Mouse (Mus musculus) cerebellum, adult 11 months (tissue): ENCODE results near the gene Zfp53.
A peak's percentile ranks its signal among the peaks of the same experiment; 100 is the strongest.
"Not testable (repeated sequence)": the region's sequence is repeated elsewhere in the genome, so short reads cannot be mapped to it uniquely, and the experiment has no call there.

Experiments
- DNase-seq: peaks from one replicate; pipeline ENCODE4 v3.0.0; 2022

Gene Zfp53

GRCm38 (mm10) chr17:21488760-21489499 is at the start of gene Zfp53:
TSS of gene Zfp53 (plus strand) at chr17:21488998.
- peak; percentile 71 for DNase-seq

GRCm38 (mm10) chr17:21449669-21450068 is 39.1 kb upstream of the Zfp53 start:
- DNase-seq: peak; percentile 46

DNA sequence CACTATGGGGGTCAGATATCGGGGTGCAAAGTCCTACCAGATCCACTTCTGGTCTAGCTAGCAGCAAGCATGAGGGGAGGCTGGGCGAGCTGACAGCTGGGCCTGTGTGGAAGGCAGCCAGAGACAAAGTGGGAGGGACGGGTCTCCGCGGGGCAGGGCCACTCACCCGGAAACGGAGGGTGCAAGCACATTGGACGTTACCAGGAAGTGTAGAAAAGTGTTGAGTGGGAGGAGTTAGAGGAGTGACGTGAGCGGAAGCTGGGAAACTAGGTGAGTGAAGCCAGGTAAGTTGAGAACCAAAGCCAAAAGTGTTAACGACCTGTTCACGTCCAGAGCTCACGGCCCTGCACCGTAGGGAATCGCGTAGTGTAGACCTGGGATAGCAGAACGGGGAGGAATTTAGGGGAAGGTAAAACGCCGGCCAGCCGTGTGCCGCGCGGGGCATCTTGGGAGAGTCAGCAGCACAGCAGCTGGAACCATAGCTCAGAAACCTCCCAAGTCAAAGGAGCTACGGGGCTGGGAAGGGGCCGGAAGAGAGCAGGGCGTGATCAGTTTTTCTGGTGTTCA is 38.6 kb upstream of the Zfp53 start, which contains the start of gene Zfp51:
Gene Zfp51 (plus strand): TSS at position 237 of the 567 bp plus-strand sequence.
- peak; percentile 75 for DNase-seq

GRCm38 (mm10) chr17:21463550-21463949 is 25.2 kb upstream of the Zfp53 start:
- no peak for DNase-seq

GRCm38 (mm10) chr17:21472032-21472652 is 16.7 kb upstream of the Zfp53 start:
- no peak for DNase-seq

DNA sequence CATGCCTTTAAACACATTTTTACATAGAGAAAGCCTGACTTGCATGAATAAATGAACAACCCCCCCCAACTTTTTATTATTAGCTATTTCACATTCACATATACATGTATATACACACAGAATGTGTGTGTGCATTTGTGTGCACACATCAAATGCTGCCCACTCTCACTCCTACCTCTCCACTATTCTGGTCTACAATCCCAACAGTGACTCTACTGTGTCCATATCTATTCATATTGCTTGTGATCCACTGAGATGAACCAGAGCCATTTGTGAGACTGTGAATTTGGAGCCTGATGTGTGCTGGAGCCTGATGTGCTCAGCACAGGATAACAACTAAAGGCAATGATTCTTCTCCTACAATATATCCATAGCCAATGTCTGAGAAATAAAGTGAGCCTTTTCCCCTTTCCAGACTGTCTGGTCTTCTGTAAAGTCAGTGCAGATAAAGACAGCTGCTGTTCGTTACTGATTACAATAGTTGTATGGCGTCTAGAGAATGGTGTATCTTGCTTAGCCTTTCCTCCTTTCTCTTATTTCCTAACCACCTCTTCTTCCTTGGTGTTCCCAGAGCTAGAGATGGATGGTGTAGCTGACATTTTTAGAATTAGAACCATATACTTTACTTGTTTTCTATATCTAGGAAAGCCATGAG is 16.0 kb upstream of the Zfp53 start:
- no peak for DNase-seq

DNA sequence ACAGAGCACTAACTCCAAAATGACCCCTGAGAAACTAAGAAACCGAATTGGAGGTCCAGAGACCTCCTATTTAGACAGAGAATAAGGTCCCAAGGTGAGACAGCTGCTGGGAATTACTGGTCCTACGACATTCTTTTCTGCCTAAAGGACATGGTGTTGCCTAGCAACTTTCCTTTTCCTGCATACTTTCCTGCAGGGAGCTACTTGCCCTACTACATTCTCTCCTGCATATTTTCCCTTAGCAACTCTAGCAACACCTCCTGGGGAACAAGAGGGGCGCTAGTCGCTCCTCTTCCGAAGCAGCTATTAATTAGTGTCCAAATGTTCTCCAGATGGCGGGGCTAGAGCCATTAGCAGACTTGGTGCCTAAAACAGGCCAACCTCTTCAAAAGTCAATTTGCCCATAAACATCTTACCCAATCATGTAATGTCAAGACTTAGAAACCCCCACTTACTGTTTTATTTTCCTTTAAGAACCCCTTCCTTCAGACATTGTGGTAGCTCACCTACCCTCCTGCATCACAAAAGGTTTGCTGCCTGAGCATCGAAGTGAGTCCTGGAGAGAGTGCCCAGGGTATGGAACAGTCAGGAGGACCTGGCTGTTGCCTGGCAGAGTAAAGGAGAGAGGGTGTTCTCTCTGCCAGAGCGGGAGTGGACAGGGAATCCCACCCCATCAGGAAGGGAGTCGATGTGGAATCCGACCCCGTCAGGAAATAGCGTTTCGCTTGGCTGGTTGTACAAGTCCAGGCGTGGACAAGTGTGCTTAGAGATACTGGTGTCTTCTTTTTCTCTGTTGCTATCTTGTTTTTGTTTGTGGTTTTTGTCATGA is 15.2 kb upstream of the Zfp53 start:
- no peak for DNase-seq

GRCm38 (mm10) chr17:21474729-21475128 is 14.1 kb upstream of the Zfp53 start:
- DNase-seq: not testable (repeated sequence)

GRCm38 (mm10) chr17:21475290-21475689 is 13.5 kb upstream of the Zfp53 start:
- DNase-seq: not testable (repeated sequence)

GRCm38 (mm10) chr17:21476351-21476750 is 12.4 kb upstream of the Zfp53 start:
- DNase-seq: not testable (repeated sequence)

- DNase-seq: not testable (repeated sequence)
These were observed 10.6 kb upstream of the Zfp53 start for GRCm38 (mm10) chr17:21478103-21478777.

- DNase-seq: no peak
These were observed 753 bp downstream of the Zfp53 start for GRCm38 (mm10) chr17:21489500-21490001.

- no peak for DNase-seq
These were observed 12.6 kb downstream of the Zfp53 start for GRCm38 (mm10) chr17:21501365-21501764.

DNA sequence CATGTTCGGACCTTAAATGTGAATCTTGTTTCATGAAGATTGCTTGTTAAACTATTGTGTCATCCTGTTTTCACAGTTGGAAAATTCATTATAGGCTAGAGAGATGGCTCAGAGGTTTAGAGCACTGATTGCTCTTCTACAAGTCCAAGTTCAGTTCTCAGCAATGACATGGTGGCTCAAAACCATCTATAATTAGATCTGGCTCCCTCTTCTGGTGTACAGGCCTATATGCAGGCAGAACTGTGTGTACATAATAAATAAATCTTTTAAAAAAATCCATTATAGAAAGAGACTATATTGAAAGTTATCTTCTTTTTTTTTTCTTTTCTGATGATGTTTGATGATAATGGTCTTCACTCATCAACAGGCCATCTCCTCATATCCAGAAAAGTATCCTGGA is 15.7 kb downstream of the Zfp53 start:
- DNase-seq: no peak

GRCm38 (mm10) chr17:21506258-21506657 is 17.5 kb downstream of the Zfp53 start:
- no peak for DNase-seq

DNA sequence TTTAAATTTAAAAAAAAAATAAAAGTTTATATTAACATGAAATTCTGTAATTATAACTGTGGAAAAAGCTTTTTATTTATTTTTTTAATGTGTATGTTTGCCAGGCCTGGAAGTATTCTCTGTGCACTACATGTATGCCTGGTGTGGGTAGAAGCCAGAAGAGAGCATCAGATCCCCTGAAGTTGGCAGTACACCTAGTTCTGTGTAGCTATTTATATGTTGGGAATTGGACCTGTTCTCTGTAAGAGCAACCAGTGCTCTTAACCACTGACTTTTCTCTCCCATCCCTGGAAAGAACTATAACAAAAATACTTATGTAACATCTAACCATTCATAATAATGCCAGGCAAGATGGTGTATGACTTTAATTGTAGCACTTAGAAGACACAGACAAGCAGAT is 21.0 kb downstream of the Zfp53 start:
- DNase-seq: no peak

- DNase-seq: peak; percentile 39
These were observed 26.8 kb downstream of the Zfp53 start for GRCm38 (mm10) chr17:21515403-21516105.

DNA sequence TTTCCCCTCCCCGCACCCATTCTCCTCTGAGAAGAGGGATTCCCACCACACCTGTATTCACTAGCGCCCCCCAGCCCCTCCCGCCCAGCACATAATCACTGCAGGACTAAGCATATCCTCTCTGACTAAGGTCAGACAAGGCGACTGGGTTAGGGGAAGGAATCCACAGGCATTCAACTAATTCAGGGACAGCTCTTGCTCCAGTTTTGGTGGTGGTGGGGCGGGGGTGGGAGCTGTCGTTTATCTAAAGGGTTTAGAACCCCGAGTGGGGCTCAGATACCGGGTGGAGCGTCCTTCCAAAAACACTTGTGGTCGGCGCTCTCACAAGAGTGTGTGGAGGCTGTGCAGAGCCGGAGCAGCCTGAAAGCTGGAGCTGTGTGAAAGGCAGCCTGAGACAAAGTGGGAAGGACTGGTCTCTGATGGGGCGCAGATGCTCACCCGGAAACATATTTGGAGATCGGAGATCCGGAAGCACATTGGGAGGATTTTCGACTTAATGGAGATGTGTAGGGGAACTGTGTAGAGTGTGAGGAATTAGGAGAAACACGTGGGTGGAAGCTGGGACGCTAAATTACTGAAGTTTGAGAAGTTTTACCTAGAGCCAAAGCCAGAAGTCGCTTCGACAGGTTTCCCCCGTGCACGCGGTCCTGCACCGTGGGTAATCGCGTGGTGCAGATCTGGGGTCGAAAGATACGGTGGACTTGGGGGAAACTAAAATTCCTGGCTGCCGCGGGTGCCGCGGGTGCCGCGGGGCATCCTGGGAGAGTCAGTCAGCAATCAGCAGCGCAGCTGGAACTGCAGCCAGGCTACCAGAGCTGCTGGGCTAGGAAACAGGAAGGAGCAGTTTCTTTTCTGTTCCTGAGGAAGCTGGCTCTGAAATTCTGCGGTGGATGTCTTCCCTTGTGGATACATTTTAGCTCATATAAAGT is 27.7 kb downstream of the Zfp53 start:
- DNase-seq: peak; percentile 22

- DNase-seq: no peak
These were observed 28.4 kb downstream of the Zfp53 start for GRCm38 (mm10) chr17:21517130-21517671.

DNA sequence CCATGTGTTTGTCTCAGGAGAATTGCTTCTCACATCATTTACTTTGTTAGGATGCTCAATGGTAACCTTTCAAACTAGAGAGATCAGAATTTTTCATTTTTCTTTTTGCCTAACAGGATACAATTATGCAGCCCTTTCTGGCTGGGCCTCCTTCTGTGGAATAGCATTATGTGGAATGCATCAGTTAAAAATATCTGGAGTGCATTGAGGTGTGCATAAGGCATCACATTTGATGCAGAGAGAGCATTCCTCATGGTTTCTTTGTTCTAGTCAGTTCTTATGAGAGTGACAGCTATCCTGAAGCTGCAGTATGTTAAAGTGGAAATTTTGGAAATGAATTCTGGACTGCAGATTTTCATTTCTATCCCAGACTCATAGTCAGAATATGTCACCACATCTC is 37.5 kb downstream of the Zfp53 start:
- DNase-seq: no peak
